Mouse (Mus musculus) gastrocnemius, postnatal 14 days (tissue): ENCODE data around the gene Sycp2. TPM values are rescaled to one million over a fixed set of nuclear protein-coding genes. Genes with fewer than 3 reads are reported as not detected.

ENCODE experiments used
- DNase-seq: peaks from one replicate; pipeline ENCODE4 v3.0.0; 2021; ENCODE audit warnings: mixed read lengths
- intact Hi-C: fragments of 180-260 bp; cut with DNase I; formaldehyde crosslinking; loops from one replicate; pipeline ENCODE4 v1.15.1; 2025; ENCODE audit warnings: low total_unique reads
- total RNA-seq, 2 experiments: library from RNA; stranded (reverse); gene quantifications; 2 replicates each; pipeline ENCODE4 v1.2.3; 2021

Sycp2 gene
- total RNA-seq, 2 experiments from 2014 or later = 0.08 to 0.24 TPM

DNA sequence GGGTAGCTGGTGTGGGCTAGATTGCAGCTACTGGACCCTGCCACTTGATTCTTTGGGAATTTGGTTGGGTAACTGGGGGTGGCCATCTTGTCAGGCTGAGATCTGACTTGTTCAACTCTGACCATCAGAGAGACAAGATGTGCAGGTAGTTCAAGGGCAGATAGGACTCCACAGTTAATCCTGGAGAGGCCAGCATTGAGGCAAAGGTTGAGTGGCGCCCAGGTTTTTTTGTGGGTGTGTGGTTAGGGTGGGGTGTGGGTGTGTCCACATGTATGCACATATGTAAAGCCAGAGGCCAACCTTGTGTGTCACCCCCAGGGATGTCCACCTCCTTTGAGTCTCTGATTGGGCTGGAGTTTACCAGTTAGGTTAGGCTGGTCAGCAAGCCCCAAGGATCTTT is 91.2 kb downstream of the Sycp2 start:
- no peak for DNase-seq
- intact Hi-C loops = no loop called here

DNA sequence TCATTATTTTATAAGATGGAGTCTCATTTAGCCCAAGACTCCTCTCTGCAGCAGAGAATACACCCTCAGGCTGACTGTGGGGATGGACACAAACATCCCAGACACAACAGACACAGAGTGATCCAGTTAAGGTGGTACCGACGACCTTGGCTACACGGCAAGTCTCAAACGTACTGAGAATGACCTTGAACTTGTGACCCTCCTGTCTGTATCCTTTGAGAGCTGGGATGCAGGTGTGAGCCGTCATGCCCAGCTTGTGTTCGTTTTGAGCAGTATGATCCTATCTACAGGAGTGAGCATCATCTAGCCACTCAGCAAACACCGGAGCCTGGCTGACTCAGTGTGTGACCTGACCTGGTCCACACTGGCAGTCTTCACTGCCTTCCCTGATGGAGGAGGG is 93.9 kb downstream of the Sycp2 start:
- intact Hi-C loops = no loop called here
- DNase-seq = no peak

DNA sequence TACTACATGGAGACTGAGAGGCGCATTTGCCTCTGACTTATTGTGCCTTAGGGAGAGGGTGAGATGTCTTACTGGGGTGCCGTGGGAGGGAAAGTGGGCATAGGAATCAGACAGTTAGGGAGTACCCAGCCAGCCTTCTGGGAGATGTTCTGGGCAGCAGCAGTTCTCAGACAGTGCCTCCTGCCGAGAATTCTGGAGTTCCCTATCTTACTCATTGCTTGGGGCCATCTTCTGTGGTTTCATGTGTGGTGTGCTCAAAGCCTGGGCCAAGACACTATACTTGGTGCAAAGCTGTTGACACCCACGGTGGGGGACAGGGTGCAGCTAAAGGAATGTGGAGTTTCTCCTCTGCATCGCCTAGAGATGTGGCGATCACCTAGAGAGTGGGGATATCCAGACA is 102.8 kb downstream of the Sycp2 start:
- intact Hi-C loops = no loop called here

DNA sequence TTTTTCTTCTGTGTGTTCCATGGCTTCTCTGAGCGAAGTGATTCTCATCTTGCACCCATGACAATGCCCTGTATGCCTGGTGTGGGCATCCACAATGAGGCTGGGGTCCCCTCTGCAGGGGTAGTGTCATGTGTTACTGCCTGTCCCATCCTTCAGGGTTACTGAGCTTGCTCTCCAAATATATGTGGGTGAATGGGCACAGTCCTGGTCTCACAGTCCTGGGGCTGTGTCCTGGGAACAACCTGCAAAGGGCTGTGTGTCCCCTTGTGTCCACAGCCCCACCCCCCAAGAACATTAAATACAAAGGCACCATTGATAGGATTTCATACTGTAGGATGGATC is 103.3 kb downstream of the Sycp2 start:
- intact Hi-C loops = no loop called here
- no peak for DNase-seq

More for the DNA sequence above, 102.8 kb downstream of the Sycp2 start:
- no peak for DNase-seq

DNA sequence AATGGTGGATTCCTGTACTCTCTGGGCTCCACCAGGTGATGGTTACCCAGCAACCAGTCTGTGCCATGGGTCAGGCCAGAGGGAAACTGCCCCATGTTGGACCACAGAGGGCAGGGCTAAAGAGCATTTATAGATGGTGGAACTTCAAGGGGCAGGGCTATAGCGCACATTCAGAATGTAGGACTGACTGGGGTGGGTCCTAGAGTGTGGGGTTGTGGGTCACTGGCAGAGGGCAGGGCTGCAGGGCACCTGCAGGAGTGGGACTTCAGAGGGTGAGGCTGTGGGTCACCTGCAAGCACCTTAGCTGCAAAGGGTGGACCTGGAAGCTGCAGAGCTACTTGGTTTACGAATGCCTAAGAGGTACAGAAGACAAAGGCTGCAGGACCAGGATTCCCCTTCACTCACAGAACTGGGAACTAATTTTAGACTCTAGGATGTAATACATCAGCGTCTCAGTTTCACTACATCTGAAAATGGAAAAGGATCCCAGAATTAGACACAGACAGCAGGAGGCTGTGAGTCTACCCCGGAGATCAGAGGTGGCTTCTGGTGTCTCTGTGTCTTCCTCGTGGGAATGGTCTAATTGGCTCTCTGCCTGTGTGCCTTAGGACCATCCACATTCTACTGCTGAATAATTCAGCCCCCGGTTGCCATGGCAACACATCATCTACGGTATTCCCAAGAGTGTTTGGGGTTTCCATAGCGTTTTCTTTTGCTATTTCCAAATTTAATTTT is 103.9 kb downstream of the Sycp2 start:
- no peak for DNase-seq
- intact Hi-C loops = no loop called here

Other genes starting within 250 kb of the Sycp2 start
- gene Ppp1r3d, start 6.8 kb upstream of the Sycp2 start, total RNA-seq = 1 to 10 TPM; 4.7 to 5.7 TPM
- gene Fam217b, start 6.8 kb upstream of the Sycp2 start, total RNA-seq = 1 to 10 TPM; 3.6 to 4.6 TPM
- gene Cdh26, start 22.8 kb upstream of the Sycp2 start, total RNA-seq = not detected